15 mouse cellular contexts compared by ENCODE assay signal in genomic region chr11:62614876-62615410, GRCm38 (mm10). TPM values are rescaled to one million over a fixed set of nuclear protein-coding genes. Genes with fewer than 3 reads are reported as not detected.
DNase-seq lines count a peak whose midpoint lies in the region; ATAC-seq lines count a peak whose summit lies in the region.
"Had no signal": no experiment of that assay in that cellular context is flagged by ENCODE, and none has a peak within 500 bp of the region (broad histone marks: within the 10 kb centered on the region; RNA-seq: fewer than 3 reads in every experiment).

No protein-coding gene starts in this region.

- peaks cover 56% of the 10 kb centered on the region for H3K36me3 ChIP-seq in forebrain, embryonic 10.5 days (replicated peaks)
- no peaks in the 10 kb centered on the region for H3K36me3 ChIP-seq in forebrain, embryonic 11.5 days (ENCODE audit: control insufficient read depth, insufficient read depth, low read length)
- peaks cover 45% of the 10 kb centered on the region for H3K36me3 ChIP-seq in embryonic facial prominence, embryonic 13.5 days
- peaks cover 16% of the 10 kb centered on the region for H3K36me3 ChIP-seq in hindbrain, embryonic 14.5 days (replicated peaks; ENCODE audit: control insufficient read depth, insufficient read depth)
- H3K36me3 ChIP-seq in midbrain, embryonic 16.5 days (ENCODE audit: control insufficient read depth, insufficient read depth, low read length), result 0 out of 2 replicates have a peak, but pooled peaks cover 2% of the 10 kb centered on the region
- H3K36me3 ChIP-seq: liver, embryonic 13.5 days had no signal

- ATAC-seq in forebrain, embryonic 11.5 days (replicated peaks; ENCODE audit: low FRiP score), result no peak
- no peak for ATAC-seq in embryonic facial prominence, embryonic 13.5 days (ENCODE audit: insufficient number of reproducible peaks, insufficient read depth, low FRiP score, low TSS enrichment, low read depth)
- no peak for ATAC-seq in hindbrain, embryonic 14.5 days (ENCODE audit: low FRiP score)
- no peak for ATAC-seq in midbrain, embryonic 16.5 days
- ATAC-seq: activated CD4-positive, CD25-positive, alpha-beta regulatory T cell, adult 4 months had no signal

- H3K9ac ChIP-seq in forebrain, embryonic 11.5 days (ENCODE audit: low read length), result no peak overlapping the region; the same call in 1 of the 2 replicates
- H3K9ac ChIP-seq in embryonic facial prominence, embryonic 13.5 days, result no peak overlapping the region
- H3K9ac ChIP-seq in hindbrain, embryonic 14.5 days, result peak overlapping the region; percentile 56
- peak overlapping the region; percentile 47 for H3K9ac ChIP-seq in midbrain, embryonic 16.5 days (ENCODE audit: low read depth, low read length)
- H3K9ac ChIP-seq: liver, embryonic 13.5 days had no signal

- H3K27ac ChIP-seq in forebrain, embryonic 10.5 days, result peak overlapping the region; percentile 85
- H3K27ac ChIP-seq in forebrain, embryonic 11.5 days (ENCODE audit: low read depth, low read length), result no peak overlapping the region
- peak overlapping the region; percentile 89 for H3K27ac ChIP-seq in embryonic facial prominence, embryonic 13.5 days
- peak overlapping the region; percentile 94 for H3K27ac ChIP-seq in hindbrain, embryonic 14.5 days
- peak overlapping the region; percentile 90 for H3K27ac ChIP-seq in midbrain, embryonic 16.5 days (ENCODE audit: low read length)
- H3K27ac ChIP-seq: liver, embryonic 13.5 days had no signal

- no peak for DNase-seq in forebrain, embryonic 10.5 days (ENCODE audit: extremely low spot score, low spot score)
- no peak for DNase-seq in forebrain, embryonic 11.5 days (ENCODE audit: low spot score)
- DNase-seq in hindbrain, embryonic 14.5 days (ENCODE audit: low spot score), result no peak
- DNase-seq in yolk sac, embryonic 10.5 days (ENCODE audit: low spot score), result no peak
- no peak for DNase-seq in right cerebral cortex, postnatal 36 days (ENCODE audit: low spot score in 2 of 2)
- DNase-seq in layer of hippocampus, postnatal 10 days (ENCODE audit: low spot score in 2 of 2), result no peak
- DNase-seq: B cell, adult 2 months; gastrocnemius, postnatal 10 days; heart, postnatal 10 days; kidney, postnatal 10 days; liver, embryonic 13.5 days; thymus, adult 18-20 months had no signal

- no peak overlapping the region for H3K4me3 ChIP-seq in forebrain, embryonic 10.5 days
- no peak overlapping the region for H3K4me3 ChIP-seq in forebrain, embryonic 11.5 days (ENCODE audit: low read depth, low read length)
- H3K4me3 ChIP-seq in embryonic facial prominence, embryonic 13.5 days, result no peak overlapping the region
- no peak overlapping the region for H3K4me3 ChIP-seq in hindbrain, embryonic 14.5 days (replicated peaks; ENCODE audit: low read length)
- H3K4me3 ChIP-seq in midbrain, embryonic 16.5 days (ENCODE audit: low read depth, low read length), result no peak overlapping the region
- H3K4me3 ChIP-seq: liver, embryonic 13.5 days had no signal

- H3K9me3 ChIP-seq in forebrain, embryonic 10.5 days, result peaks cover 3% of the 10 kb centered on the region; the same call in 1 of the 2 replicates
- H3K9me3 ChIP-seq in forebrain, embryonic 11.5 days (ENCODE audit: control insufficient read depth, low read length), result no peaks in the 10 kb centered on the region
- no peaks in the 10 kb centered on the region for H3K9me3 ChIP-seq in embryonic facial prominence, embryonic 13.5 days
- H3K9me3 ChIP-seq in hindbrain, embryonic 14.5 days (ENCODE audit: control insufficient read depth, low read length), result no peaks in the 10 kb centered on the region
- no peaks in the 10 kb centered on the region for H3K9me3 ChIP-seq in midbrain, embryonic 16.5 days (replicated peaks; ENCODE audit: control insufficient read depth, low read length, poor library complexity, severe bottlenecking)
- H3K9me3 ChIP-seq: liver, embryonic 13.5 days had no signal

- no peak overlapping the region for H3K4me2 ChIP-seq in forebrain, embryonic 11.5 days (ENCODE audit: low read depth, low read length, severe bottlenecking)
- H3K4me2 ChIP-seq in embryonic facial prominence, embryonic 13.5 days, result no peak overlapping the region
- 0 out of 2 replicates have a peak overlapping the region, but pooled peaks have one; percentile 57 for H3K4me2 ChIP-seq in hindbrain, embryonic 14.5 days (replicated peaks)
- H3K4me2 ChIP-seq in midbrain, embryonic 16.5 days (ENCODE audit: low read length), result no peak overlapping the region
- H3K4me2 ChIP-seq: liver, embryonic 13.5 days had no signal

- peaks cover 12% of the 10 kb centered on the region; the same call in 1 of the 2 replicates for H3K27me3 ChIP-seq in forebrain, embryonic 10.5 days (ENCODE audit: poor library complexity, severe bottlenecking)
- H3K27me3 ChIP-seq in forebrain, embryonic 11.5 days (ENCODE audit: control insufficient read depth, insufficient read depth, low read length), result no peaks in the 10 kb centered on the region
- H3K27me3 ChIP-seq in embryonic facial prominence, embryonic 13.5 days, result no peaks in the 10 kb centered on the region
- H3K27me3 ChIP-seq in hindbrain, embryonic 14.5 days (ENCODE audit: control insufficient read depth, insufficient read depth, low read length), result no peaks in the 10 kb centered on the region
- H3K27me3 ChIP-seq in midbrain, embryonic 16.5 days (ENCODE audit: control insufficient read depth, insufficient read depth, low read depth, low read length), result no peaks in the 10 kb centered on the region
- H3K27me3 ChIP-seq: liver, embryonic 13.5 days had no signal

- H3K4me1 ChIP-seq in forebrain, embryonic 10.5 days, result peaks cover 26% of the 10 kb centered on the region
- H3K4me1 ChIP-seq in forebrain, embryonic 11.5 days (replicated peaks; ENCODE audit: control insufficient read depth, insufficient read depth, low read length), result no peaks in the 10 kb centered on the region; the same call in 1 of the 2 replicates
- H3K4me1 ChIP-seq in embryonic facial prominence, embryonic 13.5 days, result peaks cover 23% of the 10 kb centered on the region
- H3K4me1 ChIP-seq in hindbrain, embryonic 14.5 days (replicated peaks; ENCODE audit: control insufficient read depth, insufficient read depth, low read length), result peaks cover 30% of the 10 kb centered on the region
- peaks cover 23% of the 10 kb centered on the region for H3K4me1 ChIP-seq in midbrain, embryonic 16.5 days (ENCODE audit: control insufficient read depth, insufficient read depth, low read length)

- WGBS in forebrain, embryonic 10.5 days, result 89% methylated on average over 8 of the region's 8 CpGs
- 82% methylated on average over 8 of the region's 8 CpGs for WGBS in forebrain, embryonic 11.5 days
- 85% methylated on average over 8 of the region's 8 CpGs for WGBS in embryonic facial prominence, embryonic 13.5 days
- WGBS in hindbrain, embryonic 14.5 days, result 59% methylated on average over 8 of the region's 8 CpGs
- WGBS in midbrain, embryonic 16.5 days, result 74% methylated on average over 8 of the region's 8 CpGs

RNA-seq across cellular contexts. Expression of gene Lrrc75a, which starts 33.4 kb away (rescaled TPM):
- 9.1 and 10.0 TPM in 2 replicates for polyA plus RNA-seq in forebrain, embryonic 10.5 days (2016; fragmentation: Nextera tagmentation; extraction: Ambion mirVana)
- 14.3 and 20.7 TPM in 2 replicates for polyA plus RNA-seq in forebrain, embryonic 11.5 days (2014; fragmentation: Nextera tagmentation; extraction: Ambion mirVana)
- 14.0 and 18.4 TPM in 2 replicates for polyA plus RNA-seq in embryonic facial prominence, embryonic 13.5 days (2015; fragmentation: Nextera tagmentation; extraction: Ambion mirVana)
- 10.5 and 12.6 TPM in 2 replicates for polyA plus RNA-seq in hindbrain, embryonic 14.5 days (2014; fragmentation: Nextera tagmentation; extraction: Ambion mirVana)
- 10.0 and 10.2 TPM in 2 replicates for polyA plus RNA-seq in midbrain, embryonic 16.5 days (2015; fragmentation: Nextera tagmentation; extraction: Ambion mirVana)
- 10 to 100 TPM; 10.7 to 11.3 TPM for total RNA-seq in layer of hippocampus, postnatal 10 days (2021)

RNA-seq across cellular contexts. Expression of gene Mmgt2, which starts 33.5 kb away (rescaled TPM):
- polyA plus RNA-seq in forebrain, embryonic 10.5 days (2016; fragmentation: Nextera tagmentation; extraction: Ambion mirVana), result 38.6 and 39.0 TPM in 2 replicates
- polyA plus RNA-seq in forebrain, embryonic 11.5 days (2014; fragmentation: Nextera tagmentation; extraction: Ambion mirVana), result 37.8 and 41.1 TPM in 2 replicates
- polyA plus RNA-seq in embryonic facial prominence, embryonic 13.5 days (2015; fragmentation: Nextera tagmentation; extraction: Ambion mirVana), result 60.4 and 64.0 TPM in 2 replicates
- polyA plus RNA-seq in hindbrain, embryonic 14.5 days (2014; fragmentation: Nextera tagmentation; extraction: Ambion mirVana), result 21.0 and 33.4 TPM in 2 replicates
- polyA plus RNA-seq in midbrain, embryonic 16.5 days (2015; fragmentation: Nextera tagmentation; extraction: Ambion mirVana), result 20.4 and 20.6 TPM in 2 replicates
- total RNA-seq in layer of hippocampus, postnatal 10 days (2021), result 10 to 100 TPM; 19.1 to 23.4 TPM

RNA-seq across cellular contexts. Expression of gene Trpv2, which starts 40.7 kb away (rescaled TPM):
- polyA plus RNA-seq in forebrain, embryonic 10.5 days (2016; fragmentation: Nextera tagmentation; extraction: Ambion mirVana), result 2.1 and 2.5 TPM in 2 replicates
- 3.0 and 3.1 TPM in 2 replicates for polyA plus RNA-seq in forebrain, embryonic 11.5 days (2014; fragmentation: Nextera tagmentation; extraction: Ambion mirVana)
- 3.0 and 3.5 TPM in 2 replicates for polyA plus RNA-seq in embryonic facial prominence, embryonic 13.5 days (2015; fragmentation: Nextera tagmentation; extraction: Ambion mirVana)
- polyA plus RNA-seq in hindbrain, embryonic 14.5 days (2014; fragmentation: Nextera tagmentation; extraction: Ambion mirVana), result 22.6 and 28.2 TPM in 2 replicates
- polyA plus RNA-seq in midbrain, embryonic 16.5 days (2015; fragmentation: Nextera tagmentation; extraction: Ambion mirVana), result 43.5 and 43.7 TPM in 2 replicates
- total RNA-seq in layer of hippocampus, postnatal 10 days (2021), result 10 to 100 TPM; 26.1 to 26.3 TPM

Comparison
In these comparisons a context has a peak if more than half of its experiments do, and no peak if none do; other contexts are left out.
1. H3K9ac ChIP-seq: peak in hindbrain, embryonic 14.5 days (single experiment) and midbrain, embryonic 16.5 days (single experiment); none in forebrain, embryonic 11.5 days (single experiment) and embryonic facial prominence, embryonic 13.5 days (single experiment).